Mouse (Mus musculus) liver, adult 2 months (tissue): Measurements from ENCODE around the gene Cmas.

Experiments used
- CTCF ChIP-seq: fragments of 200-500 bp; IDR thresholded peaks from 2 replicates; pipeline ENCODE4 v1.5.1; 2011; ENCODE audit warnings: low read depth, low read length, control low read depth
- POLR2A ChIP-seq: fragments of 200-500 bp; IDR thresholded peaks from 2 replicates; pipeline ENCODE4 v1.6.1; 2011; ENCODE audit warnings: low read length, control low read depth; ENCODE audit not compliant: insufficient read depth; ENCODE audit errors: extremely low read depth

DNA sequence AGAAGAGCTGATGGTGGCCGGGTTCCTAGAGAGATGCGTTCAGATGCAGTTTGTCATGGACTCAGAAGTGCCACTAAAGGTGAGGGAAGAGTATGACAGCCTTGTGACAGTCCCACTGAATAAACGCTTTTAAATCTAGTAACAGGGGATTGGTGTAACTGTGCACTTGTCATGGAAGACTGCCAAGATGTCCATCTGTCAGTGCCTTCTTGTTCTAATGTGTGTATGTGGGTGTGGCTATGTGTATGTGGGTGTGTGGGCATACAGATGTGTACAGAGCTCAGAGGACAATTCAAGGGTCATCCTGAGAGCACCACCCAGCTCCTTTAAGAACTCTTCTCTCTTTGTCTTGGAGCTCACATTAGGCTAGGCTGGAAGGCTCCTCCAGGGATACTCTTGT is 59.0 kb downstream of the Cmas start:
- TF ChIP-seq CTCF, result no peak
- no peak for TF ChIP-seq POLR2A
